Mouse (Mus musculus) neural tube, embryonic 12.5 days (tissue): ENCODE results near the gene Polrmt. TPM values are rescaled to one million over a fixed set of nuclear protein-coding genes. Genes with fewer than 3 reads are reported as not detected.
A peak's percentile ranks its signal among the peaks of the same experiment; 100 is the strongest.

Experiments
- ATAC-seq: fragments of 200-750 bp; cut with Nextera tagmentation; 2 replicates; pipeline ENCODE4 v1.8.0; 2017; ENCODE audit warnings: low read depth, mild to moderate bottlenecking, moderate TSS enrichment, moderate library complexity; ENCODE audit not compliant: low FRiP score
- H3K27ac ChIP-seq: fragments of 300-500 bp; sonication (generic); 2 replicates; pipeline ENCODE4 v1.5.1; 2016
- H3K27me3 ChIP-seq: fragments of 300-500 bp; sonication (generic); replicated peaks from 2 replicates; pipeline ENCODE4 v1.6.1; 2016; ENCODE audit warnings: mild to moderate bottlenecking
- H3K36me3 ChIP-seq: fragments of 300-500 bp; sonication (generic); 2 replicates; pipeline ENCODE4 v1.6.1; 2016; ENCODE audit warnings: mild to moderate bottlenecking
- H3K4me1 ChIP-seq: fragments of 300-500 bp; sonication (generic); 2 replicates; pipeline ENCODE4 v1.6.1; 2016
- H3K4me2 ChIP-seq: fragments of 300-500 bp; sonication (generic); replicated peaks from 2 replicates; pipeline ENCODE4 v1.6.1; 2016; ENCODE audit warnings: mild to moderate bottlenecking
- H3K4me3 ChIP-seq: fragments of 300-500 bp; sonication (generic); 2 replicates; pipeline ENCODE4 v1.5.1; 2016
- H3K9ac ChIP-seq: fragments of 300-500 bp; sonication (generic); 2 replicates; pipeline ENCODE4 v1.6.1; 2016; ENCODE audit warnings: mild to moderate bottlenecking
- H3K9me3 ChIP-seq: fragments of 300-500 bp; sonication (generic); 2 replicates; pipeline ENCODE4 v1.6.1; 2016; ENCODE audit warnings: mild to moderate bottlenecking
- WGBS: fragments of 180-500 bp; shearing (Covaris S2); methylation state at CpG from one replicate; pipeline ENCODE4 v1.1.7; 2016; 5-methylcytosine and 5-hydroxymethylcytosine counted together
- polyA plus RNA-seq: library from polyadenylated mRNA; unstranded; fragments of >200 nt; fragmentation: Nextera tagmentation; extraction: Ambion mirVana; gene quantifications from 2 replicates; pipeline ENCODE4 v1.2.1, GENCODE M21; 2016

Polrmt gene
- polyA plus RNA-seq, result 44.7 and 44.9 TPM in 2 replicates

- no peaks in the 10 kb centered on the region for H3K9me3 ChIP-seq
- H3K36me3 ChIP-seq, result peaks cover 32% of the 10 kb centered on the region
- peak within 1 kb of the TSS; percentile 53 for H3K4me3 ChIP-seq
- peaks cover 7% of the 10 kb centered on the region; the same call in 1 of the 2 replicates for H3K4me1 ChIP-seq
- peak within 1 kb of the TSS; percentile 58 for H3K9ac ChIP-seq
- no peaks in the 10 kb centered on the region for H3K27me3 ChIP-seq
- 4% methylated on average over 38 of the region's 38 CpGs for WGBS
- H3K27ac ChIP-seq, result no peak within 1 kb of the TSS
- H3K4me2 ChIP-seq, result peak within 1 kb of the TSS; percentile 63
- ATAC-seq, result peak; percentile 95
These were observed at the start of gene Polrmt for GRCm38 (mm10) chr10:79745898-79746773. Polrmt (minus strand) TSS chr10:79746581.

- Histone ChIP-seq H3K9ac (no peak overlapping the region), H3K27me3 (no peaks in the 10 kb centered on the region), H3K4me1 (peaks cover 37% of the 10 kb centered on the region), H3K9me3 (no peaks in the 10 kb centered on the region), H3K36me3 (0 out of 2 replicates have a peak, but pooled peaks cover 3% of the 10 kb centered on the region), H3K4me3 (no peak overlapping the region), H3K27ac (no peak overlapping the region), H3K4me2 (0 out of 2 replicates have a peak overlapping the region, but pooled peaks have one; percentile 3)
- ATAC-seq, result no peak
- 98% methylated on average over 3 of the region's 3 CpGs for WGBS
These were observed 49.5 kb upstream of the Polrmt start for GRCm38 (mm10) chr10:79795905-79796304.

GRCm38 (mm10) chr10:79794491-79794931, 48.1 kb upstream of the Polrmt start:
- ATAC-seq, result peak; percentile 43; the same call in 1 of the 2 replicates
- H3K27me3 ChIP-seq, result 0 out of 2 replicates have a peak, but pooled peaks cover 1% of the 10 kb centered on the region
- peaks cover 33% of the 10 kb centered on the region for H3K4me1 ChIP-seq
- H3K9ac ChIP-seq, result peak overlapping the region; percentile 98
- H3K4me3 ChIP-seq, result peak overlapping the region; percentile 92
- WGBS, result 7% methylated on average over 10 of the region's 10 CpGs
- peak overlapping the region; percentile 70 for H3K4me2 ChIP-seq
- no peaks in the 10 kb centered on the region for H3K9me3 ChIP-seq
- no peaks in the 10 kb centered on the region for H3K36me3 ChIP-seq
- H3K27ac ChIP-seq, result peak overlapping the region; percentile 46; the same call in 1 of the 2 replicates

- peak overlapping the region; percentile 70 for H3K4me2 ChIP-seq
- no peaks in the 10 kb centered on the region for H3K36me3 ChIP-seq
- H3K9ac ChIP-seq, result peak overlapping the region; percentile 98
- H3K27me3 ChIP-seq, result 0 out of 2 replicates have a peak, but pooled peaks cover 4% of the 10 kb centered on the region
- peak overlapping the region; percentile 46 for H3K27ac ChIP-seq
- H3K9me3 ChIP-seq, result no peaks in the 10 kb centered on the region
- peak; percentile 36; the same call in 1 of the 2 replicates for ATAC-seq
- under 1% methylated on average over 38 of the region's 38 CpGs for WGBS
- peaks cover 33% of the 10 kb centered on the region for H3K4me1 ChIP-seq
- H3K4me3 ChIP-seq, result peak overlapping the region; percentile 92
These were observed 47.5 kb upstream of the Polrmt start for GRCm38 (mm10) chr10:79793738-79794490.

- H3K9me3 ChIP-seq, result no peaks in the 10 kb centered on the region
- H3K4me2 ChIP-seq, result peak within 1 kb of the TSS; percentile 70
- WGBS, result 6% methylated on average over 51 of the region's 51 CpGs
- peak; percentile 63 for ATAC-seq
- H3K27ac ChIP-seq, result peak within 1 kb of the TSS; percentile 46
- peaks cover 30% of the 10 kb centered on the region for H3K4me1 ChIP-seq
- H3K4me3 ChIP-seq, result peak within 1 kb of the TSS; percentile 92
- 0 out of 2 replicates have a peak, but pooled peaks cover 4% of the 10 kb centered on the region for H3K27me3 ChIP-seq
- no peaks in the 10 kb centered on the region for H3K36me3 ChIP-seq
- H3K9ac ChIP-seq, result peak within 1 kb of the TSS; percentile 98
These were observed 46.8 kb upstream of the Polrmt start, which contains the start of gene Palm for GRCm38 (mm10) chr10:79793051-79793737. Palm (plus strand) TSS chr10:79793572.

- H3K4me3 ChIP-seq, result peak overlapping the region; percentile 92; the same call in 1 of the 2 replicates
- H3K4me2 ChIP-seq, result peak overlapping the region; percentile 70; the same call in 1 of the 2 replicates
- no peak for ATAC-seq
- peaks cover 24% of the 10 kb centered on the region for H3K4me1 ChIP-seq
- no peak overlapping the region for H3K27ac ChIP-seq
- H3K27me3 ChIP-seq, result 0 out of 2 replicates have a peak, but pooled peaks cover 4% of the 10 kb centered on the region
- no peaks in the 10 kb centered on the region for H3K36me3 ChIP-seq
- WGBS, result 85% methylated on average over 5 of the region's 5 CpGs
- H3K9ac ChIP-seq, result no peak overlapping the region
- H3K9me3 ChIP-seq, result no peaks in the 10 kb centered on the region
These were observed 46.1 kb upstream of the Polrmt start for GRCm38 (mm10) chr10:79792339-79793040.

GRCm38 (mm10) chr10:79790861-79791260, 44.5 kb upstream of the Polrmt start, which contains the start of gene Prss57:
Prss57 (minus strand) TSS chr10:79790961.
- H3K4me1 ChIP-seq, result peaks cover 15% of the 10 kb centered on the region
- H3K9ac ChIP-seq, result no peak within 1 kb of the TSS
- H3K27ac ChIP-seq, result no peak within 1 kb of the TSS
- 0 out of 2 replicates have a peak, but pooled peaks cover 4% of the 10 kb centered on the region for H3K27me3 ChIP-seq
- WGBS, result 90% methylated on average over 4 of the region's 4 CpGs
- no peaks in the 10 kb centered on the region for H3K9me3 ChIP-seq
- H3K4me2 ChIP-seq, result no peak within 1 kb of the TSS
- no peak for ATAC-seq
- no peak within 1 kb of the TSS for H3K4me3 ChIP-seq
- H3K36me3 ChIP-seq, result no peaks in the 10 kb centered on the region

GRCm38 (mm10) chr10:79789581-79789980, 43.2 kb upstream of the Polrmt start:
- H3K4me1 ChIP-seq, result peaks cover 7% of the 10 kb centered on the region
- no peak for ATAC-seq
- H3K27me3 ChIP-seq, result peaks cover 6% of the 10 kb centered on the region; the same call in 1 of the 2 replicates
- H3K36me3 ChIP-seq, result no peaks in the 10 kb centered on the region
- H3K4me2 ChIP-seq, result no peak overlapping the region
- no peak overlapping the region for H3K27ac ChIP-seq
- H3K9ac ChIP-seq, result no peak overlapping the region
- WGBS, result 63% methylated on average over 2 of the region's 2 CpGs
- H3K4me3 ChIP-seq, result no peak overlapping the region
- H3K9me3 ChIP-seq, result no peaks in the 10 kb centered on the region

GRCm38 (mm10) chr10:79788386-79789158, 42.2 kb upstream of the Polrmt start:
- Histone ChIP-seq H3K36me3 (no peaks in the 10 kb centered on the region), H3K4me3 (no peak overlapping the region), H3K27me3 (peaks cover 11% of the 10 kb centered on the region; the same call in 1 of the 2 replicates), H3K27ac (no peak overlapping the region), H3K9ac (no peak overlapping the region), H3K4me2 (no peak overlapping the region), H3K4me1 (peaks cover 3% of the 10 kb centered on the region; the same call in 1 of the 2 replicates), H3K9me3 (no peaks in the 10 kb centered on the region)
- 39% methylated on average over 7 of the region's 7 CpGs for WGBS
- ATAC-seq, result no peak
